Mouse (Mus musculus) CD4-positive, CD25-positive, alpha-beta regulatory T cell, adult 2 months (primary cell): ENCODE measurements around the gene Nectin1.
A peak's percentile ranks its signal among the peaks of the same experiment; 100 is the strongest.

Experiments
- DNase-seq: peaks from one replicate; pipeline ENCODE4 v3.0.0-alpha.2; 2012; ENCODE audit warnings: low read depth, low spot score

The Nectin1 gene

DNA sequence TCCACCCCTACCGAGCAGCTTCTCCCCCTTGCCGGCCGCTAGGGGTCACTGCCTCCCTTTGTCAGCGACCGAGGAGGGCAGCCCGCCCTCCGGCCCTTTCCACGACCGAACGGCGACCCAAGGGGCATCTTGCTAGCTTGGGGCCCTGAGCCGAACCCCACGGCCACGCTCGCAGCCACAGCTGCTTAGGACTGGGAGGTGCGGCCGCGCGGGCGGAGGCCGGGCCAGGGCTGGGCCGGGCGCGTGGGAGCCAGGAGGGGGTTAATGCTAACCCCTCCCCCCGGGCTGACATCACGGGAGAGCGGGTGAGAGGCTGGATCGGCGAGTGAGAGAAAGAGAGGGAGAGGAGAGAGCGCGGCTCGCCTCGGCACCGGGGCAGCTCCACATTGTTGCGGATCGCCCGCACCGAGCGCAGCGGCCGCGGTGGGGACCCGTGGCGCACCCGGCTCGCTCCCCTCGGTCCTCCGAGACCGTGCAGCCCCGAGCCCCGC, at the start of gene Nectin1:
Nectin1 (plus strand) TSS at position 338 of the 491 bp plus-strand sequence.
- peak; percentile 84 for DNase-seq

DNA sequence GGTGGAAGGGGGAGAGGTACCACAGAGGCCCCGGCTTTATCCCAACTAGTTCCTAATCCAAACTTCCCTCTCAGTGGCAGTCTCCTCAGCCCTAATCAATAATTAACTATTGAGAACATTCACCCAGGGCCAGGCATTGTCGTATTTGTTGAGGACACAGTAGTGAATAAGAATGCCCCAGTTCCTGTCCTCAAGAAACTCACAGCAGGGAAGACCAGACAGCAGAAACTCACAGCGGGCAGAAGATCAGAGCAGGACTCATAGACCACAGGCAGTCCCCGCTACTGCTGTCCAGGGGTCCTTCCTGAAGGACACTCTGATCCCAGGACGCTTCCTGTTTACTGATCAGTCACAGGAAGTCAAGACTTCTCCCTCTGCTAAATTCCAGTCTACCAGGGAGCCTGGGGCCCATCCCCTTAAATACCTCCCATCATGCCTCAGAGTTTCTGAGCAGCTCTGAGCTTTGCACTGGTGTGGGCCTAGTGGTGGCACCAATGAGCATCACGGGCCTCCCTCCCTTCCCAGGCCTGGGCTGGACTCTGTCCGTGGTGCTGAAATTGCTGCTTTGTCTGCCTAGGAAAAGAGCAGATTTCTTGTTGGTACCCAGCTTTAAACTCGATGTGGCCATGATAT, 45.6 kb upstream of the Nectin1 start:
- peak; percentile 21 for DNase-seq

DNA sequence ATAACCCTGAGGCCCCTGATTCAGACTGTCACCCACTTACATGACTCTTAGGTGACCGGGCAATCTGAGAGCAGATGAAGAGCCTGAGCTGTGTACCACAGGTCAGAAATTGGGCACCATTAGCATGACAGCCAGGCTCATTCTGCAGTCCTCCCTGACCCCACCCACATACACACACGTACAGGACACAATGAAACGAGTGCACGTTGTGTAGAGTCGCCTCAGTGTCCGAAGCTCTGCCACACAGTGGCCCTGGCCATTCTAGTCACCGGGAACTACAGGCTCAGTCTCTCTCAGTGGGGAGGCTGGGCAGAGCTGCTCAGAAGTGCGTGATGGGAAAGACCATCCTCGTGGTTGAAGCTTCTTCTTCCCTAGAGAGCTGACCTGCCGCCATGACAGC, 44.9 kb upstream of the Nectin1 start:
- no peak for DNase-seq

DNA sequence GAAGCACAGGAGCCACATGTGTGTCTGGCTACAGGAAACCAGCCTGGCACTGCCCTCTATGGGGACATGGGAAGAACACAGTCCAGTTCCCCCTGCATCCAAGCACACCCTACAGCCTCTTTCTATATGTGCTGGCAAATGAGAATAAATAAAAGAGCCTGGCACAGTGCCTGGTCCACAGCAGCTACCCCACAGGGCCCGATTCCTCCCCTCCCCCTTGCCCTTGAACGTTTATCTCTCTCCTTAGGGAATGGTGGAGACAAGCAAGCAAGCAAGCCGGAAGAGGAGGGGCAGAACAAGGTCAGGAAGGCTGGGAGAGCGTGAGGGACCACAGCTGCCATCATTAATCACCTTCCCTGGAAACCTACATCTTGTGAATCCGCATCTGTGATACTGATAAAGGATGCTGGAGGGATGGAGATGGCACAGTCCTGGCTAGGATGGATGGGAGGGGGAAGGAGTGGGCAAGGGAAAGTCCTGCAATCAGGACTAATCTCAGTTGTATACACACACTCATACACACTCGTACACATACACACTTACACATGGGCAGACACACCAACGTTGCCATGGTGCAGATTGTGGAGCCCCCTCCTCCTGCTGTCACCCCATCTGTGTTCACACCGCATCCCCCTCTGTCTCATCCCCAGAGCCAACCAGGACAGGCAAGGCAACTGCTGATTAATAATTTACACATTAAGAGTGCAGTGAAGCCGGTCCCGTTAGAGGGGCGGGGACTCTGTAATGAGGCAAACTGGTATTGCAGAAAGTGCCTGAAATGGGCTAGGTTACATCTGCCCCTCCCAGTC, 44.2 kb upstream of the Nectin1 start:
- no peak for DNase-seq

DNA sequence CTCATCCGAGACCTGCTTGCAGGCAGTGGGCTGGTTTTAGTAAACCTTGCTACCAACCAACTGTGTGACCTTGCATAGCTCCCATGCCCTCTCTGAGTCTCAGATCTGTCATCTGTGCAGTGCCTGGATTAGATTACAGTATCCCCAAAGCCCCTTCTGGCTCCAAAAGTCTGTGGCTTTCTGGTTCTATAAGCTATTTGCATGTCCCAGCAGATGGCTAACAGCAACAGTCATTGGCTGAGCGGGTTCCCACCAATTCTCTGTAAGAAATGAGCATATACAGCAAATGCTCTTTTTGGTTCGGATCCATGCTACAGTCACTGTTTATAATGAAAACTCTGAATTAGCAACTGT, 43.6 kb upstream of the Nectin1 start:
- DNase-seq, result no peak

DNA sequence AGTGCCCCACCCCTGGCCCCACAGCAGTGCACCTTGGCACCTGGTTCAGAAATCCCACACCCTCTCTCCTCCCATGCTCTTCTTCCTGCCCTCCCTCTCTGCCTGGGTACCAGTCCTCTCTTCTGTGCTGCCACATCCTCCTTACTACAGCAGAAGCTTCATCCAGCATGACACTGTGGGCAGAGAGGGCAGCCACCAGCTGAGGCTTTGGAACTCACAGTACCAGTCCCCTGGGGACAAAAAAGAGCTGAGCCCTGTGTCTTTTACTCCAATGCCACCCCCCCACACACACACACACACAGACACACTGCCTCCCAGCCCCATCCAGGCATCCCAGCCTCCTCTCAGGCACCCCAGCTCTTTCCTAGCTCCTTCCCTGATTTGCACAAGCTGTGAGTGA, 42.0 kb upstream of the Nectin1 start:
- no peak for DNase-seq

DNA sequence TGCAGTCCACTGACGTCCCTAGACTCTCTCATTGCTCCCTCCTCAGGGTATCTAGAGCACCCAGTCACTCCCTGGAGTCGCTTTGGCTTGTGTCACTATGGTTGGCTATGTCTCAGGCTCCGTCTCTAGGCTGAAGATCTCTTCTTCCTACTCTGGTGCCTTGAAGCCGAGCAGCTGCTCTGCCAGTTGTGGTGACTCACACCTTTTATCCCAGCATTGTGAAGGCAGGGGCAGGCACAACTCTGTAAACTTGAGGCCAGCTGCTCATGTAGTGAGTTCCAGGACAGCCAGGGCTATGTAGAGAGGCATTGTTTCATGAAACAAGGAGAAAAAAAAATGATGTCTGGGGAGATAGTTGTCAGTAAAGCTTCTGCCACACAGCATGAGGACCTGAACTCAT, 36.2 kb upstream of the Nectin1 start:
- DNase-seq, result no peak

DNA sequence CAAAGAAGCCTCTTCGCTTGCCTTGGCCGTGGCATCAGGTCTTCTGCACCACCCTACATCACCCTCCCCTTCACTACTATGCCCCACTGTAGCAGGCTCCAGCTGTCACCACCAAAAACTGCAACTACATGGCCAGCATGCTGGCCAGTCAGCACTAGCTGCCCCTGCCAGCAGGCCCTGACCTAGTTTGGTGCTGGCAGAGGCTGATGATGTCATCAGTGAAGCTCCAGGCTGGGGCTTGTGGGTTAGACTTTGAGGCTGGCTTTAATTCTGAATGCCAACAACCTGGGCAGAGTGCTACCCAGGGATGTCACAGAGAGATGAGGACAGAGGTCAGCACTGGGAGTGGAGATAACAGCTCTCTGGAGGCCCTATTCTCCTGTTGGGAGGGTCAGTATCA, 35.1 kb upstream of the Nectin1 start:
- no peak for DNase-seq

DNA sequence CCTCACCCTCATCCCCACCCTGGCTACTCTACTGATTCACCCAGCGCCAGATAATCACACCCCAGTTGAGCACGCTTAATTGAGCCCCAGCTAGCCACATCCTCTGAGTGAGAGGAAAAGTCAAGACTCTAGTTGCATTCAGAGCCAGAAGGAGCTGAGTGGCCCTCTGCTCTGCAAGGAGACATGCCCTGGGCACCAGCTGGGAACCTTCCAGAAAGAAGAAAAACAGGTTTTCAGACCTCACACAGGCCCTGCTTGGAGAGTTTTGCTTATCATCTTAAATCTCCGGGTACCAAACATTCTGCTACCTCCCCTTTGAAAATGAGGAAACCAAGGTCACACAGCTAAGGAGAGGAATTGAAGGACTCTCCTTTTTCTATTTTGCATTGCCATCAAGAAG, 30.4 kb upstream of the Nectin1 start:
- no peak for DNase-seq

DNA sequence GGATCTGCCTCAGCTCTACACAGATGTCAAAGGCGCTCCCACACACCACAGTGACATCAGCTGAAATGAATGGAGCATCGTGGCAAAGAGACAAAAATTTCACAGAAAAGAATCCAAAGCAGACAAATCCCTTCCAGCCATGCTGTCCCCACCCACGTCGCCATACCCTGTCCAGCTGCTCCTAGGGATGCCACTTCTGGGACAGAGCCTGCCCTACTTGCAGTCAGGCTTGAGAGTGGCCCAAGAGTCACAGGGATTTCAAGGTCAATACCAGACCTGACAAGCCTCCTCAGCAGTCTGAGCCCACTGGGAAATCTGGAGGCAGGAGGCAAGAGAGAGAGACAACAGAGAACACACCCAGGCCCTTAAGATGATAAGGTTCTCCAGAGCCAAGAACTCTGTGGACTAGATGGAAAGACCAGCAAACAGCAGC, 24.4 kb upstream of the Nectin1 start:
- DNase-seq, result no peak

DNA sequence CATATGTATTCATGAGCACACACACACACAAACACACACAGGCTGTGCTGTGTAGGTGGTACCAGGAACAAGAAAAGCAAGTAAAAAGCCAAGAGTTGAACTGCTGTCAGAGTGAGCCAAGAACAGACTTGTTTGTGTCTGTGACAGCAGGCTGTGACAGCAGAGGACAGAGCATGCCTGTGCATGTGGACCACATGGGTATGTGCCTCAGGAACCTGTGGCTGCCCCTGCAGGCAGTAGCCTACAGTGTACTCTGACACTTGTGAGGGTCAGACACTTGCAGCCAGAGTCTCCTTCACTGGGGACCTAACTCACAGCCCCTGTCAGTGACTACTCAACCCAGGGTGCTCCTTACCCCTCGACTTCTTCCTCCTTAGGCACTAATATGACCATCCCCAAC, 23.7 kb upstream of the Nectin1 start:
- DNase-seq, result no peak

DNA sequence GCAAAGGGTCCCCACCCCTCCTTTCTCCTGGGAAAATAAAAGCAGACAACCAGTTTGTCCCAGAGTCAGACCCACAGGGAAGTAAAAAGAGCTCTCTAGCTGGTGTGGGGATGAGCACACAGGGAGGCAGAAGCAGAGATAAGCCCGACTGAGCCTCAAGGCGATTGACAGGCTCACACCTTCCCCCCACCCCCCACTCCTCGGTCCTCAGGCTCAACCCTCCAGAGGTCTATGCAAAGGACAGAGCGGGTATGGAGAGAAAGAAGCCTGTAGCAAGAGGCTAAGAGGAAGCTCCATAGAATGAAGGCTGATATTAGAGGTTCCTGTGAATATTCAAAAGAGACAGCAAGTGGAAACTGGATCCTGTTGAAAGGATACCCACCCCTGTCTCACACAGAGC, 19.7 kb upstream of the Nectin1 start:
- DNase-seq, result no peak

DNA sequence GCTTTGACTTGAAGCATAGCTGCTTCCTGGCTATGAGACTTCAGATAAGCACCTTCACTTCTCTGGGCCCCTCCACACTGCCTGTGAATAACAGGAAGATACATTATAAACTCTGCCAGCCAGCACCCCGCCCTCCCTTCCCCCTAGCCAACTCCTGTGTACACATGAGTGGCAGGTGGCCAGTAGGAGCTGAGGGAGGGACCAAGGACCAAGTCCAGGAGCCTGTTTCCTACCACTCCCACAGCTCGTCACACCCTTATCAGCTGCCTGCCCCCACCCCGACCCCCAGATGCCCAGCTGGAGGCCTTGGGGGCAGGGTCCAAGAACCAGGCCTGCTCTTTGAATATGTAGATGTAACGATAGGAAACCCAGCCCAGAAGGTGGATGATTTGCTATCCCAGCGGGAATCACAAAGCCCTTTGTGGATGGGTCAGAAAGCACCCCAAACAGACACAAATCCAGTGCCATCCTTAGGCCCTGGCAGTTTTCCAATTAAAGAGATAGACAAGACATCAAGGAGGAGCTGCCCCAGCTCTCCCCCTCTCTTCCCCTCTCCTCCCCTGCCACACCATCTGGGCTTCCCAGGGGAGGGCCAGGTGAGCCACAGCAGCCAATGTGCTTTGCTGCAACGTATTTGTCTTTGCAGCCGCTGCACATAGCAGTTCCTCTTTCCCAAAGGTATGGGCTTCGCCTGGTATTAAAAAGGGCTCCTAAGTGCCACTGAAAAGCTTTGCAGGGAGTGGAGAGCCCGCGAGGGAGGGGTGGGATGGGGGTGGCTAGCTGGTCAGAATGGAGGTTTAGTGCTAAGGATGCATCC, 14.1 kb upstream of the Nectin1 start:
- DNase-seq, result no peak

DNA sequence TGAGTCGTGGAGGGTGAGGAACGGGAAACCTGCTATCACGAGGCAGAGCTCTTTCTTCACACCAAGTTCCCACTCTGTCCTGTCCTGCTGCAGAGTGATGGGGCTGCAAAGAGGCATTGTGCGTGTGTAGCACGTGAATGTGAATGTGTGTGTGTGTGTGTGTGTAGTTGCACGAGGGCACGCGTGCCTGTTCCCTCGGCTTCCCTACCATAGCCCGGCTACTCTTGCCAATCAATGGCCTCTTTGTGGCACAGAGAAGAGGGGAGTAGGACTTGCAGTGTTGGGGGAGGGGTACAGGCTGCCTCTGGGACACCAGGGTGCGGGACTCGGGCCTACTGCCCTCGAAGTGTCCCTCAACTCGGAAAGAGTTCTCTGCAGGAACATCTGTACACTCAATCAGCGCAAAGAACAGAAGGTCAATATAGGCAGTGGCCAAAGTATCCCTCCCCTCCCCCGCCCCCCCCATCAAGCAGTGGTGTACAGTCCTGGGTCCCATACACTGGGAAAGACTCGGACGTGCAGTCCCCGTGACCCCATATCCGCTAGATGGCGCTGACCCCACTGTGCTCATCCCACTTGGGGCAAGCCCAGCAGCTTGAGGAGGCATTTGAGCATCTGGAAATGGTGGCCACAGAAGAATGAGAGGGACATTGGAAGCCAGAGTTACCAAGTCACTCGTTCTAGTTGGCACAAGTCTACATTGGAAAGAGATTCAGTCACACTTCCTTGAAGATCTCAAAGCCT, 13.3 kb upstream of the Nectin1 start:
- DNase-seq, result peak; percentile 57

DNA sequence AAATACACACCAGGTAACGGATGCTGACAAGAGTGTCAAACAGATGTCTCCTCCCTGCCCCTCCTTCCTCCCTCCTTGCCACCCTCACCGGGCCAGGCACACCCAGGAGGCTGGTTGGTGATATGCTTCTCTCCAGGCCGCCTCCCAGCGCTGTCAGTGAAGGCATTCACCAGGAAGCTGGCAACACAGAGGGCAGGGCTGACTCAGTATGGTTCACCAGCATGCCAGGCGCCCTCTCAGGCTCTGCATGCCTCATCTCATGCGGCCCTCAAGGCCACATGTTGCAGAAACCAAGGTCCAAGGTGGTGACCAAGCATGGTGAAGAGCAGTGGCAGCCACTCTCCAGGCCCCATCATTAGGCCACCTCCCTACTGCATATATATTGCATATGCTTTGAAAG, 11.9 kb upstream of the Nectin1 start:
- DNase-seq, result no peak

DNA sequence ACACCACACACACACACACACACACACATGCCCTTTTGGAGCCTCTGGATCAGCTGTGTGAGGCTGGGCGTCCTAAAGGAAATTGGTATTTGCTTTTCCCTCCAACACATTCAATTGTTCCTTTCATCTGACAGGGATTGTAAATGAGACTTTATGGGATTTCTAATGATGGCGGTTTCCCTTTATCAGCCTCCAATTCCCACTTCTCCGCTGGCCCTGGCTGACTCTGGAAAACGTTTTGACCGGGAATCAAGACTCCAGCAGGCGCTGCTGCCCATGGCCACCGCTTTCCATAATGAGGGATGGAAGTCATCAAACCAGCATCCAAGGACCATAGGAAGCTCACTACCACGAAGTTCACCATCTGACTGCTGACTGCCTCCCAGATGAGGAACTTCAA, 11.1 kb upstream of the Nectin1 start:
- no peak for DNase-seq

DNA sequence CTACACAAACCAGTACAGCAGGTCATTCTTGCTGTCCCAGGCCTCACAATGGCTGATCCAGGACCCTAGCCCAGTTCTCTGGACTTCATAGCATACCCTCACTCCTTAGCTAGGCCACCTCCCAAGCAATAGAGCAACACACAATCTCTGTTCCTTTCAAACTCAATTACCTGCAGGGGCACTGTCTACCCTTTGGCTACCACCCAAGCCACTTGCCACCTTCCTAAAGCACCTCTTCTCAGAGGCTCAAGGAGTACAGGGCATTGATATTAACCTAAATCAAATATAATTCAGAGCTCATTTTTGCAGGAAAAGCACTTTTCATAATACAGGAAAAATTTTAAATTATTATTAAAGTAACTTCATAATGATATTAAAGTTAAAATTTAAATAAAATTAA, 8.8 kb upstream of the Nectin1 start:
- no peak for DNase-seq

DNA sequence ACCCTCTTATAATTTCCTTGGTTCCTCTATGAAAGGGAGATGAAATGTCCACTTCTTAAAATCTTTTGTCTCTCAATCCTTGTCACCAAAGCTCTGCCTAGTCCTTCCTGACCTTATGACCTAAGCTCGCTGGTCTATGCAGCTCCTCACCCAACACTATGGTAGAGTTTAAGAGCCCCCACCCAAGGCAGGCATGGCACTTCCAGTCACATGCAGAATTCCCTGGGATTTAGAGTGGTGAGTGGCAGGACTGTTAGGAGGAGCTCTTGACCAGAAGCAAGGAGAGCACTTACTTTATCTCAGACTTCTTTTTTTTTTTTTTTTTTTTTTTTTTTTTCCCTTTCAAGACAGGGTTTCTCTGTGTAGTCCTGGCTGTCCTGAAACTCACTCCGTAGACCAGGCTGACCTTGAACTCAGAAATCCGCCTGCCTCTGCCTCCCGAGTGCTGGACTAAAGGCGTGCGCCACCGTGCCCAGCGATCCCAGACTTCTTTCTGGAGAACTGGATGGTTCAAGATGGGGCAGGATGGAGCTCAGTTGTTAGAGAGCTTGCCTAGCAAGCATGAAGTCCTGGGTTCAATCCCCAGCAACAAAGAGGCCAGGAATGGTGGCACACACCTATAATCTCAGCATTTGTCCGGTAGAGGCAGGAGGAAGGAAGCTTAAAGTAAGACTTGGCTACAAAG, 7.6 kb upstream of the Nectin1 start:
- no peak for DNase-seq

DNA sequence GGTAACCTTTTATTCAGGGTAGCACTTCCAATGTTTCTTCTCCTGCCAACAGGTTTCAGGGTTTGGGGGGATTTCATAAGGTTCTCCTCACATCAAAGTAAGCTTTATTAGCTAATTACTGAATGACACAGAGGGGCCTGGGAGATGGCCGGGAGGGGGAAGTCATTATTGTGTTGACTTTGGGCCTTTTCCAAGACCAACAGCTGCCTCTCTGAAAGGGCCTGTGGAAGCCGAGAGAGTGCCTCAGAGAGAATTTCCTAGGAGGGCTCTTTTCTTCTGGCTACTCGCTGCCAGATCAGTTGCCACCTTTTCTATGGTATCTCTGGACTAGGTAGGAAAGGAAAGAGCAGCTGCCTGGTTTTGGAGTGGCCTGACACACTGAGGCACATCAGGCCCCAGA, 6.5 kb upstream of the Nectin1 start:
- no peak for DNase-seq

DNA sequence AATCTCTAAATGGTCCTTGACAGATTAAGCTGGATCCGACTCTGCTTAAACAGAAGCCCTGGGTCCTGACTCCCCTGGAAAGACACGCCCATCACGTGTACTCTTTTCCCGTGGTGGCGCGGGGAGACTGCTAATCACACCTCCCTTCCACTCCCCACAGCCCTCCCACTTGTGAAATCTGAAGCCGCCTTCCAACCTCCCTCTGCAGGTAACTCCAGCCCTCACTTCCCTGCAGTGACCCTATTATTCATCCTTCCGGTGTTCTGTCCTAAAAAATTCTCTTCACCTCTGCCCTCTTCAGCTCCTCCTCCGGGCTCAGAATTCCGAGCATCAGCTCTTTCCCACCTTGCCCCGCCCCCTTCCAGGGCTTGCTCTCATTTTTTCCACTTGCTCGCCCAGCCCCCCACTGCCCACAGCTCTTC, 5.9 kb upstream of the Nectin1 start:
- DNase-seq, result no peak

DNA sequence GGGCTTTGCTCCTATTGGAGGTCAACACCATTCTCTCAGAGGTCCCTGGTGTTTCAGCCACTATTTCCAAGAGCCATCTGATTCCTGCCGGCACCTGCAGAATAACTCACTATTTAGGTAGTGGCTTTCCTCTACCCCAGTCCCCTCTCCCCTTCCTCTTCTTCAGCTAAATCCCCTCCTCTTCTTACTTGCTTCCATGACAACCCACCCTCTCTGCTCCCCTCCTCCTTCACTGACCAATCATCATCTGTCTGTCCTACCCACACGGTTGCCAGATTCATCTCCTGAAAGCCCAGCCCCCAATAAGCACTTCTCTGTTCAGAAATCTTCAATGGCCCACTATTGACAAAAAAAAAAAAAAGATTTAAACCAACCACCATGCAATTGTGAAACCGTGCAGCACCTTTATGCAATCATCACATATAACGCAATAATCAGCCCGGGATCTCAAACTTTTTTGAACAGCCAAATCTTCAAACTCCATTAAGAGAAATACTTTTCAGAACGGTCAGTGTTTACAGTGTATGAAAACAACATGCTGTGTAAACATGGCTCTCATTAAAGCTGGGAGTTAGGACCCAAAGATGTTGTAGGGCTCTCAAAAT, 5.2 kb upstream of the Nectin1 start:
- no peak for DNase-seq
